Mouse (Mus musculus): ENCODE data around the gene Klrk1. TPM values are rescaled to one million over a fixed set of nuclear protein-coding genes. Genes with fewer than 3 reads are reported as not detected.

The Klrk1 gene
- polyA plus RNA-seq, 2 experiments, result 0.26 to 0.48 TPM

DNA sequence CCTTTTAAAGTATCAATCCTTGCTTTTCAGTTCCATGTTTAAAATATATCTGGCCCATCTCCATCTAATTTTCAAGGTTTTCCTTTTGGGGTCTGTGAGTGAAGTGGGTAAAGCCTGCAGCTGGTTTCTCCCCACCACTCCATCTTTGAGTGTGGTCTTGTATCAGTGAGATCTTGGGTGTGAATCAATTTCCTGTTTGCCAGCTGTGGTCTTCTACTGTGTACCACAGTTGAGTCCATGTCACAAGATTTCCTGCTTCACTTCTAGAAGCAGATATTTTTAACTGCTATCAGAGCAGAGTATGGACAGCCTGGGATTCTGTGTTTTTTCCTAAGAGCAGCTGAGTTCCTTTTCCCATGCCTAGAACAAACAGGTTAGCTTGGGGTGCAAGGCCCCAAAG is 15.3 kb downstream of the Klrk1 start:
- TF ChIP-seq CTCF (IDR thresholded peaks at IDR 0.05; ENCODE audit: low read depth) (no peak), EP300 (IDR thresholded peaks at IDR 0.05; ENCODE audit: low read depth) (no peak)
- no peak overlapping the region for H3K4me2 ChIP-seq (ENCODE audit: low read depth)

DNA sequence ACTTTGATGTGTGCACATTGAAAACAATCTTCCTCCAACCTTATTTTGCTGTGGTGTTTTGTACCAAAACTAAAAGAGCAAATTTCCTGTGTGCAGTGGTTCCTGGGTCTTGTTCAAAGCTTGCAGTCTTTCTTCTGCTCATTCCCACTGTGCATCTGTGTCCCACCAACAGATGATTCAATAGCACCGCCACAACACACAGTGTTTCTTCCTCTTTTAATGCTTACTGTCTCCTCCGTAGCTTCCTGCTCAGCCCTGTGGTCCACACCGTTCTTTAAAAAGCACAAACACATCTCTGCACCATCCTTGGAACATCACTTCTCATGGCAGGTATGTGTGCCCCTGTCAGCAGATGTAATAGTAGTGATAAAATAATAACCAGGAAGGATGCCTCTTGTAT is 32.2 kb downstream of the Klrk1 start, which contains the start of gene Klrd1:
Klrd1 (plus strand) TSS at position 275 of the 400 bp plus-strand sequence.
- Histone ChIP-seq H3K4me3 (ENCODE audit: insufficient read depth in 1 of 2, low read depth in 2 of 2, low read length in 2 of 2) (no peak within 1 kb of the TSS), H3K4me2 (ENCODE audit: low read depth) (no peak within 1 kb of the TSS), H3K27ac (no peak within 1 kb of the TSS), H3K9me3 (ENCODE audit: control insufficient read depth, low read length) (no peaks in the 10 kb centered on the region), H3K4me1 (replicated peaks; ENCODE audit: control insufficient read depth in 2 of 2, insufficient read depth in 2 of 2, low read length in 1 of 2) (no peaks in the 10 kb centered on the region), H3K9ac (replicated peaks) (no peak within 1 kb of the TSS), H3K27me3 (ENCODE audit: control insufficient read depth, insufficient read depth, low read length) (no peaks in the 10 kb centered on the region), H3K36me3 (replicated peaks; ENCODE audit: control insufficient read depth, insufficient read depth, low read depth) (no peaks in the 10 kb centered on the region)
- no peak for ATAC-seq (ENCODE audit: insufficient read depth)
- no peak for DNase-seq (ENCODE audit: low read depth in 3 of 3, low spot score in 3 of 3)
- 5% methylated on average over 3 of the region's 3 CpGs for WGBS (ENCODE audit: insufficient replicate concordance)
- TF ChIP-seq EP300 (IDR thresholded peaks at IDR 0.05; ENCODE audit: low read depth) (no peak), CTCF (IDR thresholded peaks at IDR 0.05; ENCODE audit: low read depth) (no peak)

More for the DNA sequence above, 15.3 kb downstream of the Klrk1 start:
- no peaks in the 10 kb centered on the region for H3K27me3 ChIP-seq (ENCODE audit: control insufficient read depth, insufficient read depth, low read length)
- no peak overlapping the region for H3K27ac ChIP-seq
- H3K4me3 ChIP-seq (ENCODE audit: insufficient read depth in 1 of 2, low read depth in 2 of 2, low read length in 2 of 2), result no peak overlapping the region
- DNase-seq (ENCODE audit: low read depth in 3 of 3, low spot score in 3 of 3) (no peak), ATAC-seq (ENCODE audit: insufficient read depth) (no peak)
- H3K4me1 ChIP-seq (replicated peaks; ENCODE audit: control insufficient read depth in 2 of 2, insufficient read depth in 2 of 2, low read length in 1 of 2), result no peaks in the 10 kb centered on the region
- no peaks in the 10 kb centered on the region for H3K9me3 ChIP-seq (ENCODE audit: control insufficient read depth, low read length)
- H3K36me3 ChIP-seq (replicated peaks; ENCODE audit: control insufficient read depth, insufficient read depth, low read depth), result no peaks in the 10 kb centered on the region
- no peak overlapping the region for H3K9ac ChIP-seq (replicated peaks)

DNA sequence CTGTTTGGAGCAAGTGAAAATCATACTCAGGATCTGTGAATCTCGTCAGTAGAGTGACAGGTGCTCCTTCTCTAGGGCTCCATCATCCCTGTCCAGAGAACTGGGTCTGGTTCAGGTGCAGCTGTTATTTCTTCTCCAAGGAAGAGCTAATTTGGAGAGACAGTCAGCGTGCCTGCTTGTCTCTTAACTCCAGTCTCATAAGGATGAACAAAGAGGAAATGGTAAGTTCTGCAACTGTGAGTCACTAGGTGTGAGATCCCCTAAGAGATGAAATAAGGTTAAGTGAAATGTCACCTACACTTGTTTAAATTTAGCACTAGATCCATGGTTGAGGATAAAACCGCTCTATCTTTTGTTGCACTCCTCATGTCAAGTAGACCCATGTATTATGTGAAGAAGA is 40.6 kb downstream of the Klrk1 start:
- no peak overlapping the region for H3K4me3 ChIP-seq (ENCODE audit: insufficient read depth in 1 of 2, low read depth in 2 of 2, low read length in 2 of 2)
- no peak for TF ChIP-seq EP300 (IDR thresholded peaks at IDR 0.05; ENCODE audit: low read depth)
- H3K4me2 ChIP-seq (ENCODE audit: low read depth), result no peak overlapping the region
- H3K27me3 ChIP-seq (ENCODE audit: control insufficient read depth, insufficient read depth, low read length), result no peaks in the 10 kb centered on the region
- 49% methylated on average over 3 of the region's 3 CpGs for WGBS (ENCODE audit: insufficient replicate concordance)
- ATAC-seq (ENCODE audit: insufficient read depth) (no peak), DNase-seq (ENCODE audit: low read depth in 3 of 3, low spot score in 3 of 3) (no peak)
- no peaks in the 10 kb centered on the region for H3K36me3 ChIP-seq (replicated peaks; ENCODE audit: control insufficient read depth, insufficient read depth, low read depth)
- H3K4me1 ChIP-seq (replicated peaks; ENCODE audit: control insufficient read depth in 2 of 2, insufficient read depth in 2 of 2, low read length in 1 of 2), result no peaks in the 10 kb centered on the region
- H3K27ac ChIP-seq, result no peak overlapping the region
- H3K9ac ChIP-seq (replicated peaks), result no peak overlapping the region
- no peaks in the 10 kb centered on the region for H3K9me3 ChIP-seq (ENCODE audit: control insufficient read depth, low read length)

DNA sequence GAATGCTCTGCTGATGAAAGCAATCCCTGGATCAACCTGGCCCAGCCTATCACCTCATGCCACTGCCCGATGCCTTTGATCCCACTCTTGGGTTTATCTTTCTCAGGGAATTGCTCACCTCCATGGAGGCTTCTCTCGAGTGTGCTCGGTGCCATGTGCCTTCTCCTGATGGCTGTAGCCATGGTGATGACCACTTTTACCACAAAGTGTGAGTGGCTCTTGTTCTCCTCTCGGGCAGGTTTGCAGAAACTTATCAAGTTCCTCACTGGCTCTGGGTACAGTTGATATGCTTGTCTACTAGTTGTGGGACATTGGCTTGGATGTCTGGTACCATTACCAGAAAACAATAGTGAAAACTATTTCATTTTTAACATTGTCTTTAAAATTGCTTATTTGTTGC is 41.8 kb downstream of the Klrk1 start:
- no peak for TF ChIP-seq CTCF (IDR thresholded peaks at IDR 0.05; ENCODE audit: low read depth)
- TF ChIP-seq EP300 (IDR thresholded peaks at IDR 0.05; ENCODE audit: low read depth), result no peak
- no peak for DNase-seq (ENCODE audit: low read depth in 3 of 3, low spot score in 3 of 3)
- H3K9me3 ChIP-seq (ENCODE audit: control insufficient read depth, low read length), result no peaks in the 10 kb centered on the region
- ATAC-seq (ENCODE audit: insufficient read depth), result no peak
- H3K36me3 ChIP-seq (replicated peaks; ENCODE audit: control insufficient read depth, insufficient read depth, low read depth), result no peaks in the 10 kb centered on the region
- no peaks in the 10 kb centered on the region for H3K27me3 ChIP-seq (ENCODE audit: control insufficient read depth, insufficient read depth, low read length)
- H3K4me2 ChIP-seq (ENCODE audit: low read depth), result no peak overlapping the region
- WGBS (ENCODE audit: insufficient replicate concordance), result 20% methylated on average over 4 of the region's 4 CpGs
- H3K27ac ChIP-seq, result no peak overlapping the region
- H3K9ac ChIP-seq (replicated peaks), result no peak overlapping the region
- H3K4me3 ChIP-seq (ENCODE audit: insufficient read depth in 1 of 2, low read depth in 2 of 2, low read length in 2 of 2), result no peak overlapping the region
- H3K4me1 ChIP-seq (replicated peaks; ENCODE audit: control insufficient read depth in 2 of 2, insufficient read depth in 2 of 2, low read length in 1 of 2), result no peaks in the 10 kb centered on the region

DNA sequence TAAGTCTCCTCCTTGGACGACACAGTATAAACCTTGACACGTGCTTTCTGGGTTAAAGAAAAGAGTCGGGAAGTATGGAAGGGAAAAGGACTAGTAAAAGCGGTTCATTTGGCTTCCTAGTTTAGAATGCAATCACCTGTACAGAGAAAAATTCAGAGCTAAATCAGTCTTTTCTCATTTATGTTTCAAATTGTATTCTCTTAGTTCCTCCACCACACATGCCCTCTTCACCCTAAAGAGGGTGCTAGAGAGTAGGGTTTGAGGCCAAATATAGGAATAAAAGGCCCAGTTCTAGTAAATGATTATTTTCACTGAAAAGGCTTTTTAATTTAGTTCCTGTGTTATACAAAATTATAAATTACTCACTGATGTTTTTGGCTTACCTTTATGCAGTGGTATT is 42.4 kb downstream of the Klrk1 start:
- 44% methylated on average over 4 of the region's 4 CpGs for WGBS (ENCODE audit: insufficient replicate concordance)
- H3K9ac ChIP-seq (replicated peaks), result no peak overlapping the region
- ATAC-seq (ENCODE audit: insufficient read depth) (no peak), DNase-seq (ENCODE audit: low read depth in 3 of 3, low spot score in 3 of 3) (no peak)
- no peaks in the 10 kb centered on the region for H3K9me3 ChIP-seq (ENCODE audit: control insufficient read depth, low read length)
- no peak overlapping the region for H3K4me3 ChIP-seq (ENCODE audit: insufficient read depth in 1 of 2, low read depth in 2 of 2, low read length in 2 of 2)
- no peaks in the 10 kb centered on the region for H3K4me1 ChIP-seq (replicated peaks; ENCODE audit: control insufficient read depth in 2 of 2, insufficient read depth in 2 of 2, low read length in 1 of 2)
- H3K36me3 ChIP-seq (replicated peaks; ENCODE audit: control insufficient read depth, insufficient read depth, low read depth), result no peaks in the 10 kb centered on the region
- H3K27ac ChIP-seq, result no peak overlapping the region
- no peak overlapping the region for H3K4me2 ChIP-seq (ENCODE audit: low read depth)
- no peaks in the 10 kb centered on the region for H3K27me3 ChIP-seq (ENCODE audit: control insufficient read depth, insufficient read depth, low read length)
- TF ChIP-seq CTCF (IDR thresholded peaks at IDR 0.05; ENCODE audit: low read depth) (no peak; the same call in 1 of the 2 replicates), EP300 (IDR thresholded peaks at IDR 0.05; ENCODE audit: low read depth) (no peak)

Measured in liver, embryonic 14.5 days (tissue).